ENCODE assay signal across 8 mouse cellular contexts in genomic region chr6:129451411-129452039, GRCm38 (mm10). TPM values are rescaled to one million over a fixed set of nuclear protein-coding genes. Genes with fewer than 3 reads are reported as not detected.
DNase-seq lines count a peak whose midpoint lies in the region; ATAC-seq and TF ChIP-seq lines count a peak whose summit lies in the region.

Clec1a (minus strand) TSS chr6:129452000.

- no peak for TF ChIP-seq POLR2A in bone marrow macrophage, adult 2 months (IDR thresholded peaks at IDR 0.05; ENCODE audit: borderline replicate concordance, low read depth, low read length)

- H3K9ac ChIP-seq in limb, embryonic 11.5 days (ENCODE audit: low read length): no peak within 1 kb of the TSS

- WGBS in limb, embryonic 11.5 days: 69% methylated on average over 13 of the region's 13 CpGs
- 69% methylated on average over 13 of the region's 13 CpGs for WGBS in limb, embryonic 10.5 days

- H3K27me3 ChIP-seq in limb, embryonic 11.5 days (ENCODE audit: control insufficient read depth, insufficient read depth, low read length): no peaks in the 10 kb centered on the region
- no peaks in the 10 kb centered on the region for H3K27me3 ChIP-seq in limb, embryonic 10.5 days (ENCODE audit: low read depth, poor library complexity, severe bottlenecking)

- peak; percentile 23 for DNase-seq in limb, embryonic 11.5 days (ENCODE audit: low spot score)
- DNase-seq in limb, embryonic 10.5 days (ENCODE audit: low spot score): no peak
- DNase-seq in gastrocnemius, postnatal 36 days: peak; percentile 21 to 29
- DNase-seq in kidney, adult 9 months: peak; percentile 62
- no peak for DNase-seq in thymus, postnatal 0 days (ENCODE audit: low spot score)
- no peak for DNase-seq in Muller cell, postnatal 12 days (ENCODE audit: inconsistent ontology term)

- H3K4me2 ChIP-seq in limb, embryonic 11.5 days (ENCODE audit: low read depth, severe bottlenecking): no peak within 1 kb of the TSS

- ATAC-seq in limb, embryonic 11.5 days (ENCODE audit: insufficient number of reproducible peaks, low FRiP score, low TSS enrichment, low read depth): no peak
- ATAC-seq in megakaryocyte-erythroid progenitor cell, adult 5-6 weeks (replicated peaks; ENCODE audit: low FRiP score, low TSS enrichment, poor library complexity, severe bottlenecking): peak; percentile 47

- no peak within 1 kb of the TSS for H3K27ac ChIP-seq in limb, embryonic 11.5 days (replicated peaks; ENCODE audit: low read depth, low read length)
- no peak within 1 kb of the TSS for H3K27ac ChIP-seq in limb, embryonic 10.5 days
- no peak within 1 kb of the TSS for H3K27ac ChIP-seq in bone marrow macrophage, adult 2 months (ENCODE audit: insufficient read depth, low read depth, low read length)

- no peak within 1 kb of the TSS for H3K4me3 ChIP-seq in limb, embryonic 11.5 days (ENCODE audit: low read depth, low read length)
- no peak within 1 kb of the TSS for H3K4me3 ChIP-seq in limb, embryonic 10.5 days
- peak within 1 kb of the TSS; percentile 44 for H3K4me3 ChIP-seq in bone marrow macrophage, adult 2 months (ENCODE audit: insufficient read depth, low read length)

- no peaks in the 10 kb centered on the region for H3K4me1 ChIP-seq in limb, embryonic 11.5 days (ENCODE audit: control insufficient read depth, insufficient read depth, low read length)
- peaks cover 9% of the 10 kb centered on the region; the same call in 1 of the 2 replicates for H3K4me1 ChIP-seq in limb, embryonic 10.5 days
- peaks cover 2% of the 10 kb centered on the region; the same call in 1 of the 2 replicates for H3K4me1 ChIP-seq in bone marrow macrophage, adult 2 months (ENCODE audit: control insufficient read depth, insufficient read depth, low read length)

- H3K36me3 ChIP-seq in limb, embryonic 11.5 days (ENCODE audit: control insufficient read depth, insufficient read depth, low read length): no peaks in the 10 kb centered on the region
- H3K36me3 ChIP-seq in limb, embryonic 10.5 days: no peaks in the 10 kb centered on the region

- intact Hi-C loops in gastrocnemius, postnatal 36 days (cut with DNase I): no loop called here

- no peak for TF ChIP-seq CTCF in bone marrow macrophage, adult 2 months (IDR thresholded peaks at IDR 0.05; ENCODE audit: low read depth, low read length)

- no peaks in the 10 kb centered on the region for H3K9me3 ChIP-seq in limb, embryonic 11.5 days (ENCODE audit: control insufficient read depth, low read length)
- no peaks in the 10 kb centered on the region for H3K9me3 ChIP-seq in limb, embryonic 10.5 days (replicated peaks)

RNA-seq across cellular contexts. Expression of gene Clec1a, which starts in this region (rescaled TPM):
- 1.6 and 2.3 TPM in 2 replicates for polyA plus RNA-seq in limb, embryonic 11.5 days (2014; fragmentation: Nextera tagmentation; extraction: Ambion mirVana)
- 0.84 and 1.4 TPM in 2 replicates for polyA plus RNA-seq in limb, embryonic 10.5 days (2016; fragmentation: Nextera tagmentation; extraction: Ambion mirVana)
- polyA plus RNA-seq in bone marrow macrophage, adult 2 months (2012; ENCODE audit: insufficient read depth, insufficient read length, missing spikeins): 0.46 and 0.69 TPM in 2 replicates
- total RNA-seq in gastrocnemius, postnatal 36 days (2021): 1 to 10 TPM; 2.2 to 2.6 TPM
- not detected in 2 replicates for total RNA-seq in megakaryocyte-erythroid progenitor cell, adult 5-6 weeks (2014; fragmentation: Nextera tagmentation)
- total RNA-seq in megakaryocyte-erythroid progenitor cell, adult 5-6 weeks (2017): not detected in 2 replicates
- polyA plus RNA-seq in thymus, postnatal 0 days (2015; fragmentation: Nextera tagmentation; extraction: Ambion mirVana): 0.75 and 1.1 TPM in 2 replicates

Comparison
In these comparisons a context has a peak if more than half of its experiments do, and no peak if none do; other contexts are left out.
1. DNase-seq: peak in limb, embryonic 11.5 days (single experiment), gastrocnemius, postnatal 36 days (2 of 2) and kidney, adult 9 months (single experiment); none in limb, embryonic 10.5 days (single experiment), thymus, postnatal 0 days (single experiment) and Muller cell, postnatal 12 days (single experiment).
2. Peak in ATAC-seq in megakaryocyte-erythroid progenitor cell, adult 5-6 weeks; RNA of the gene not detected or under 1 TPM.